Mouse (Mus musculus) liver, embryonic 13.5 days (tissue): ENCODE results near the gene Uvrag. TPM values are rescaled to one million over a fixed set of nuclear protein-coding genes. Genes with fewer than 3 reads are reported as not detected.
"Not testable (repeated sequence)": the region's sequence is repeated elsewhere in the genome, so short reads cannot be mapped to it uniquely, and the experiment has no call there.

ENCODE experiments used
- ATAC-seq: fragments of 200-750 bp; cut with Nextera tagmentation; 2 replicates; pipeline ENCODE4 v1.8.0; 2017; ENCODE audit warnings: low read depth, mild to moderate bottlenecking, moderate number of reproducible peaks, moderate library complexity
- DNase-seq: peaks from one replicate; pipeline ENCODE4 v3.0.0; 2022
- H3K27ac ChIP-seq: fragments of 300-500 bp; sonication (generic); 2 replicates; pipeline ENCODE4 v1.5.1; 2015; ENCODE audit warnings: moderate library complexity, mild to moderate bottlenecking, inconsistent platforms
- H3K27me3 ChIP-seq: fragments of 300-500 bp; sonication (generic); 2 replicates; pipeline ENCODE4 v1.6.1; 2015; ENCODE audit warnings: mild to moderate bottlenecking, inconsistent platforms
- H3K36me3 ChIP-seq: fragments of 300-500 bp; sonication (generic); 2 replicates; pipeline ENCODE4 v1.6.1; 2015; ENCODE audit warnings: mild to moderate bottlenecking, inconsistent platforms
- H3K4me1 ChIP-seq: fragments of 300-500 bp; sonication (generic); replicated peaks from 2 replicates; pipeline ENCODE4 v1.6.1; 2015; ENCODE audit warnings: inconsistent platforms
- H3K4me2 ChIP-seq: fragments of 300-500 bp; sonication (generic); 2 replicates; pipeline ENCODE4 v1.6.1; 2015; ENCODE audit warnings: inconsistent platforms, mild to moderate bottlenecking, moderate library complexity
- H3K4me3 ChIP-seq: fragments of 300-500 bp; sonication (generic); replicated peaks from 2 replicates; pipeline ENCODE4 v1.5.1; 2015; ENCODE audit warnings: mild to moderate bottlenecking, inconsistent platforms
- H3K9ac ChIP-seq: fragments of 300-500 bp; sonication (generic); 2 replicates; pipeline ENCODE4 v1.6.1; 2015; ENCODE audit warnings: mild to moderate bottlenecking, inconsistent platforms
- H3K9me3 ChIP-seq: fragments of 300-500 bp; sonication (generic); replicated peaks from 2 replicates; pipeline ENCODE4 v1.6.1; 2016; ENCODE audit warnings: inconsistent platforms
- WGBS: fragments of 180-500 bp; shearing (Covaris S2); methylation state at CpG from one replicate; pipeline ENCODE4 v1.1.7; 2015; ENCODE audit not compliant: insufficient replicate concordance; 5-methylcytosine and 5-hydroxymethylcytosine counted together
- polyA plus RNA-seq: library from polyadenylated mRNA; unstranded; fragments of >200 nt; fragmentation: Nextera tagmentation; extraction: Ambion mirVana; gene quantifications from 2 replicates; pipeline ENCODE4 v1.2.1, GENCODE M21; 2015

Uvrag gene
- polyA plus RNA-seq, 1 experiment from 2014 or later, result 8.9 TPM

- Histone ChIP-seq H3K9me3 (no peaks in the 10 kb centered on the region), H3K4me3 (no peak overlapping the region), H3K36me3 (no peaks in the 10 kb centered on the region), H3K9ac (no peak overlapping the region), H3K4me2 (no peak overlapping the region), H3K27me3 (no peaks in the 10 kb centered on the region), H3K4me1 (0 out of 2 replicates have a peak, but pooled peaks cover 2% of the 10 kb centered on the region), H3K27ac (no peak overlapping the region)
- DNase-seq (no peak), ATAC-seq (no peak)
- 74% methylated on average over 8 of the region's 8 CpGs for WGBS
These were observed 63.7 kb downstream of the Uvrag start for GRCm38 (mm10) chr7:99077234-99077633.

- Histone ChIP-seq H3K4me2 (no peak overlapping the region), H3K36me3 (no peaks in the 10 kb centered on the region), H3K27ac (no peak overlapping the region), H3K9ac (no peak overlapping the region), H3K4me1 (0 out of 2 replicates have a peak, but pooled peaks cover 2% of the 10 kb centered on the region), H3K9me3 (no peaks in the 10 kb centered on the region), H3K27me3 (no peaks in the 10 kb centered on the region), H3K4me3 (no peak overlapping the region)
- WGBS, result 83% methylated on average over 5 of the region's 5 CpGs
- ATAC-seq, result no peak
- DNase-seq, result no peak
These were observed 65.8 kb downstream of the Uvrag start for GRCm38 (mm10) chr7:99075101-99075500.

- WGBS, result 58% methylated on average over 7 of the region's 7 CpGs
- Histone ChIP-seq H3K27me3 (no peaks in the 10 kb centered on the region), H3K36me3 (no peaks in the 10 kb centered on the region), H3K4me3 (no peak overlapping the region), H3K9ac (no peak overlapping the region), H3K9me3 (no peaks in the 10 kb centered on the region), H3K4me2 (no peak overlapping the region), H3K4me1 (0 out of 2 replicates have a peak, but pooled peaks cover 2% of the 10 kb centered on the region), H3K27ac (no peak overlapping the region)
- ATAC-seq, result no peak
- DNase-seq, result no peak
These were observed 67.1 kb downstream of the Uvrag start for GRCm38 (mm10) chr7:99073734-99074372.

GRCm38 (mm10) chr7:99067710-99068109 is 73.2 kb downstream of the Uvrag start:
- H3K4me2 ChIP-seq, result no peak overlapping the region
- no peaks in the 10 kb centered on the region for H3K27me3 ChIP-seq
- H3K9ac ChIP-seq, result no peak overlapping the region
- no peak overlapping the region for H3K4me3 ChIP-seq
- ATAC-seq, result no peak
- WGBS, result 73% methylated on average over 7 of the region's 7 CpGs
- H3K27ac ChIP-seq, result no peak overlapping the region
- H3K9me3 ChIP-seq, result no peaks in the 10 kb centered on the region
- no peaks in the 10 kb centered on the region for H3K36me3 ChIP-seq
- H3K4me1 ChIP-seq, result no peaks in the 10 kb centered on the region
- no peak for DNase-seq

GRCm38 (mm10) chr7:99065920-99066319 is 75.0 kb downstream of the Uvrag start:
- no peak overlapping the region for H3K4me2 ChIP-seq
- 0 out of 2 replicates have a peak, but pooled peaks cover 7% of the 10 kb centered on the region for H3K4me1 ChIP-seq
- H3K9ac ChIP-seq, result no peak overlapping the region
- H3K27me3 ChIP-seq, result no peaks in the 10 kb centered on the region
- ATAC-seq (no peak), DNase-seq (no peak)
- WGBS, result 33% methylated on average over 2 of the region's 2 CpGs
- H3K4me3 ChIP-seq, result no peak overlapping the region
- no peak overlapping the region for H3K27ac ChIP-seq
- H3K9me3 ChIP-seq, result no peaks in the 10 kb centered on the region
- no peaks in the 10 kb centered on the region for H3K36me3 ChIP-seq

GRCm38 (mm10) chr7:99065391-99065831 is 75.5 kb downstream of the Uvrag start:
- 65% methylated on average over 11 of the region's 11 CpGs for WGBS
- H3K27me3 ChIP-seq, result no peaks in the 10 kb centered on the region
- H3K36me3 ChIP-seq, result no peaks in the 10 kb centered on the region
- ATAC-seq, result no peak
- H3K4me2 ChIP-seq, result no peak overlapping the region
- 0 out of 2 replicates have a peak, but pooled peaks cover 7% of the 10 kb centered on the region for H3K4me1 ChIP-seq
- no peak for DNase-seq
- H3K9ac ChIP-seq, result no peak overlapping the region
- H3K4me3 ChIP-seq, result no peak overlapping the region
- no peak overlapping the region for H3K27ac ChIP-seq
- H3K9me3 ChIP-seq, result no peaks in the 10 kb centered on the region

GRCm38 (mm10) chr7:99064795-99065194 is 76.1 kb downstream of the Uvrag start:
- Histone ChIP-seq H3K27me3 (no peaks in the 10 kb centered on the region), H3K4me3 (no peak overlapping the region), H3K36me3 (no peaks in the 10 kb centered on the region), H3K27ac (no peak overlapping the region), H3K4me1 (0 out of 2 replicates have a peak, but pooled peaks cover 7% of the 10 kb centered on the region), H3K9me3 (no peaks in the 10 kb centered on the region), H3K4me2 (no peak overlapping the region), H3K9ac (no peak overlapping the region)
- ATAC-seq (no peak), DNase-seq (no peak)
- WGBS, result 75% methylated on average over 3 of the region's 3 CpGs

- H3K27ac ChIP-seq, H3K4me3 ChIP-seq, H3K27me3 ChIP-seq, H3K36me3 ChIP-seq, H3K4me1 ChIP-seq, ATAC-seq, H3K9me3 ChIP-seq, H3K4me2 ChIP-seq, DNase-seq, H3K9ac ChIP-seq: not testable (repeated sequence)
- WGBS, result 76% methylated on average over 3 of the region's 3 CpGs
These were observed 78.7 kb downstream of the Uvrag start for GRCm38 (mm10) chr7:99062263-99062662.

- 70% methylated on average over 7 of the region's 7 CpGs for WGBS
- no peak for ATAC-seq
- H3K4me3 ChIP-seq, result no peak overlapping the region
- no peak overlapping the region for H3K9ac ChIP-seq
- no peak for DNase-seq
- H3K4me1 ChIP-seq, result 0 out of 2 replicates have a peak, but pooled peaks cover 7% of the 10 kb centered on the region
- H3K36me3 ChIP-seq, result 0 out of 2 replicates have a peak, but pooled peaks cover 3% of the 10 kb centered on the region
- no peak overlapping the region for H3K4me2 ChIP-seq
- no peaks in the 10 kb centered on the region for H3K9me3 ChIP-seq
- H3K27ac ChIP-seq, result no peak overlapping the region
- H3K27me3 ChIP-seq, result no peaks in the 10 kb centered on the region
These were observed 79.8 kb downstream of the Uvrag start for GRCm38 (mm10) chr7:99061056-99061680.

- no peak overlapping the region for H3K9ac ChIP-seq
- no peak overlapping the region for H3K4me2 ChIP-seq
- H3K9me3 ChIP-seq, result no peaks in the 10 kb centered on the region
- H3K27me3 ChIP-seq, result no peaks in the 10 kb centered on the region
- H3K27ac ChIP-seq, result no peak overlapping the region
- H3K4me3 ChIP-seq, result no peak overlapping the region
- H3K4me1 ChIP-seq, result 0 out of 2 replicates have a peak, but pooled peaks cover 7% of the 10 kb centered on the region
- 84% methylated on average over 5 of the region's 5 CpGs for WGBS
- DNase-seq (no peak), ATAC-seq (no peak)
- 0 out of 2 replicates have a peak, but pooled peaks cover 3% of the 10 kb centered on the region for H3K36me3 ChIP-seq
These were observed 80.5 kb downstream of the Uvrag start for GRCm38 (mm10) chr7:99060476-99060875.

- DNase-seq (no peak), ATAC-seq (no peak)
- 0 out of 2 replicates have a peak, but pooled peaks cover 7% of the 10 kb centered on the region for H3K4me1 ChIP-seq
- 86% methylated on average over 8 of the region's 8 CpGs for WGBS
- 0 out of 2 replicates have a peak, but pooled peaks cover 3% of the 10 kb centered on the region for H3K36me3 ChIP-seq
- H3K27me3 ChIP-seq, result no peaks in the 10 kb centered on the region
- no peak overlapping the region for H3K27ac ChIP-seq
- H3K4me2 ChIP-seq, result no peak overlapping the region
- H3K9me3 ChIP-seq, result no peaks in the 10 kb centered on the region
- no peak overlapping the region for H3K9ac ChIP-seq
- H3K4me3 ChIP-seq, result no peak overlapping the region
These were observed 81.0 kb downstream of the Uvrag start for GRCm38 (mm10) chr7:99059934-99060333.
